Mouse (Mus musculus): Measurements from ENCODE around the gene Trim65. TPM values are rescaled to one million over a fixed set of nuclear protein-coding genes. Genes with fewer than 3 reads are reported as not detected.

The Trim65 gene
- total and polyA plus RNA-seq, 3 experiments, result 0.66 to 2.0 (median 1.4) TPM

GRCm38 (mm10) chr11:116101931-116102381, 29.0 kb downstream of the Trim65 start:
- Histone ChIP-seq H3K9ac (ENCODE audit: insufficient read depth, low read depth) (no peak overlapping the region), H3K4me3 (replicated peaks in 1 of 3; ENCODE audit: low read depth in 2 of 3, low read length in 2 of 3, poor library complexity in 1 of 3) (no peak overlapping the region)
- in situ Hi-C loops (cut with MboI; ENCODE audit: low pct_ligation_motif_present, low pct_unique_long_range_greater_than_20kb, low sequenced_read_pairs), result no loop called here

DNA sequence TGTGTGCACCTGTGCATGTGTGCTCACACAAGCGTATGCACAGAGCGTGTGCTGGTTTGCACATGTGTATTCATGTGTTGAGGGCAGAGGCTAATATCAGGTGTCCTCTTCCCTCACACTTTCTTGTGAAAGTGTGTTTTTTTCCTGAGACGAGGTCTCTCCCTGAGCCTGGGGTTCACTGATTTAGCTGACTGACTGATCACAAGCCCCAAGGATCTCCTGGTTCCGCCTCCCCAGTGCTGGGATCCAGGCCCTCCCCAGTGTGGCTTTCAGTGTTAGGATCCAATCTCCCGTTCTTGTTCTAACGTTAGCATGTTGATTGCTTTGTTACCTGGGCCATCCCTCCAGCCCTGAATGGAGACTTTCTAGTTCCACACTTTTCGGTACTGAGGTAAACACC, 30.1 kb downstream of the Trim65 start:
- dilution Hi-C loops (cut with MboI; ENCODE audit: extremely low pct_ligation_motif_present, extremely low pct_unique_long_range_greater_than_20kb, low sequenced_read_pairs), result no loop called here
- Histone ChIP-seq H3K79me2 (replicated peaks; ENCODE audit: control insufficient read depth, extremely low read depth, insufficient read depth, poor library complexity, severe bottlenecking) (no peaks in the 10 kb centered on the region), H3K4me3 (replicated peaks in 1 of 3; ENCODE audit: low read depth in 2 of 3, low read length in 2 of 3, poor library complexity in 1 of 3) (no peak overlapping the region), H3K27ac (ENCODE audit: insufficient read depth, low read depth) (no peak overlapping the region), H3K36me3 (replicated peaks in 1 of 2; ENCODE audit: control insufficient read depth in 1 of 2, insufficient read depth in 1 of 2, low read length in 1 of 2) (no peaks in the 10 kb centered on the region), H3K9me3 (replicated peaks; ENCODE audit: low read length) (peaks cover 5% of the 10 kb centered on the region), H3K4me2 (ENCODE audit: insufficient read depth, low read depth, poor library complexity, severe bottlenecking) (no peak overlapping the region), H3K27me3 (replicated peaks) (peaks cover 4% of the 10 kb centered on the region), H3K9ac (ENCODE audit: insufficient read depth, low read depth) (no peak overlapping the region), H3K4me1 (ENCODE audit: control insufficient read depth in 1 of 2, insufficient read depth in 2 of 2) (peaks cover 8 to 14% of the 10 kb centered on the region in 2 experiments)
- no peak for TF ChIP-seq ZC3H11A (IDR thresholded peaks at IDR 0.05; ENCODE audit: low read depth, low read length)
- in situ Hi-C loops (cut with MboI; ENCODE audit: low pct_ligation_motif_present, low pct_unique_long_range_greater_than_20kb, low sequenced_read_pairs), result no loop called here
- no peak for DNase-seq (ENCODE audit: extremely low read depth)

More at GRCm38 (mm10) chr11:116101931-116102381, 29.0 kb downstream of the Trim65 start:
- Histone ChIP-seq H3K4me1 (ENCODE audit: control insufficient read depth in 1 of 2, insufficient read depth in 2 of 2) (peaks cover 11 to 18% of the 10 kb centered on the region in 2 experiments), H3K4me2 (ENCODE audit: insufficient read depth, low read depth, poor library complexity, severe bottlenecking) (no peak overlapping the region), H3K79me2 (replicated peaks; ENCODE audit: control insufficient read depth, extremely low read depth, insufficient read depth, poor library complexity, severe bottlenecking) (no peaks in the 10 kb centered on the region), H3K27me3 (replicated peaks) (peaks cover 4% of the 10 kb centered on the region), H3K36me3 (replicated peaks in 1 of 2; ENCODE audit: control insufficient read depth in 1 of 2, insufficient read depth in 1 of 2, low read length in 1 of 2) (no peaks in the 10 kb centered on the region), H3K27ac (ENCODE audit: insufficient read depth, low read depth) (no peak overlapping the region), H3K9me3 (replicated peaks; ENCODE audit: low read length) (no peaks in the 10 kb centered on the region)
- DNase-seq (ENCODE audit: extremely low read depth), result no peak
- no peak for TF ChIP-seq RAD21 (IDR thresholded peaks at IDR 0.05; ENCODE audit: low read depth, low read length)
- TF ChIP-seq EP300 (IDR thresholded peaks at IDR 0.05; ENCODE audit: low read length), result no peak
- no peak for TF ChIP-seq HCFC1 (IDR thresholded peaks at IDR 0.05; ENCODE audit: low read depth, low read length)
- TF ChIP-seq ETS1 (conservative IDR thresholded peaks at IDR 0.05; ENCODE audit: low read depth, low read length), result no peak
- TF ChIP-seq SIN3A (IDR thresholded peaks at IDR 0.05; ENCODE audit: low read length), result no peak
- TF ChIP-seq NRF1 (IDR thresholded peaks at IDR 0.05; ENCODE audit: low read depth, low read length), result no peak
- no peak for TF ChIP-seq USF1 (IDR thresholded peaks at IDR 0.05; ENCODE audit: low read depth, low read length)
- no peak for TF ChIP-seq RCOR1 (conservative IDR thresholded peaks at IDR 0.05; ENCODE audit: low read depth, low read length)
- no peak for TF ChIP-seq GABPA (IDR thresholded peaks at IDR 0.05; ENCODE audit: insufficient replicate concordance, low read depth, low read length)
- no peak for TF ChIP-seq JUN (IDR thresholded peaks at IDR 0.05; ENCODE audit: insufficient read depth, low read depth, low read length)
- no peak for TF ChIP-seq MAFK (IDR thresholded peaks at IDR 0.05; ENCODE audit: insufficient replicate concordance, low read length)
- TF ChIP-seq ZKSCAN1 (IDR thresholded peaks at IDR 0.05; ENCODE audit: borderline replicate concordance, low read depth, low read length), result no peak
- TF ChIP-seq ZNF384 (IDR thresholded peaks at IDR 0.05; ENCODE audit: low read depth, low read length), result no peak
- TF ChIP-seq PAX5 (IDR thresholded peaks at IDR 0.05; ENCODE audit: low read length), result no peak
- no peak for TF ChIP-seq POLR2A (IDR thresholded peaks at IDR 0.05; ENCODE audit: low read depth, low read length)
- TF ChIP-seq CHD2 (IDR thresholded peaks at IDR 0.05; ENCODE audit: low read length), result no peak
- TF ChIP-seq TCF12 (IDR thresholded peaks at IDR 0.05; ENCODE audit: low read depth, low read length), result no peak
- TF ChIP-seq E2F4 (IDR thresholded peaks at IDR 0.05; ENCODE audit: insufficient replicate concordance, low read depth, low read length), result no peak
- no peak for TF ChIP-seq SMC3 (IDR thresholded peaks at IDR 0.05; ENCODE audit: low read depth, low read length)
- TF ChIP-seq USF2 (conservative IDR thresholded peaks at IDR 0.05; ENCODE audit: low read depth, low read length), result no peak
- dilution Hi-C loops (cut with MboI; ENCODE audit: extremely low pct_ligation_motif_present, extremely low pct_unique_long_range_greater_than_20kb, low sequenced_read_pairs), result no loop called here
